Mouse (Mus musculus) left cerebral cortex, adult 18-20 months (tissue): ENCODE measurements around the gene Gtf3c6. TPM values are rescaled to one million over a fixed set of nuclear protein-coding genes. Genes with fewer than 3 reads are reported as not detected.

Experiments
- DNase-seq, 2 experiments: peaks; one replicate each; pipeline ENCODE4 v3.0.0; 2021 to 2022; ENCODE audit warnings: low spot score in 2 of 2, mixed read lengths in 1 of 2
- total RNA-seq, 2 experiments: library from RNA; stranded (reverse); gene quantifications; 2 replicates each; pipeline ENCODE4 v1.2.3; 2021

The Gtf3c6 gene
- total RNA-seq, 2 experiments from 2014 or later = 19.5 to 20.7 TPM

GRCm38 (mm10) chr10:40260305-40260704 lies 2.4 kb upstream of the Gtf3c6 start:
- DNase-seq = no peak

GRCm38 (mm10) chr10:40259542-40259941 lies 1.6 kb upstream of the Gtf3c6 start:
- no peak for DNase-seq

GRCm38 (mm10) chr10:40258976-40259375 lies 1.1 kb upstream of the Gtf3c6 start:
- peak; percentile 45 to 48 for DNase-seq

DNA sequence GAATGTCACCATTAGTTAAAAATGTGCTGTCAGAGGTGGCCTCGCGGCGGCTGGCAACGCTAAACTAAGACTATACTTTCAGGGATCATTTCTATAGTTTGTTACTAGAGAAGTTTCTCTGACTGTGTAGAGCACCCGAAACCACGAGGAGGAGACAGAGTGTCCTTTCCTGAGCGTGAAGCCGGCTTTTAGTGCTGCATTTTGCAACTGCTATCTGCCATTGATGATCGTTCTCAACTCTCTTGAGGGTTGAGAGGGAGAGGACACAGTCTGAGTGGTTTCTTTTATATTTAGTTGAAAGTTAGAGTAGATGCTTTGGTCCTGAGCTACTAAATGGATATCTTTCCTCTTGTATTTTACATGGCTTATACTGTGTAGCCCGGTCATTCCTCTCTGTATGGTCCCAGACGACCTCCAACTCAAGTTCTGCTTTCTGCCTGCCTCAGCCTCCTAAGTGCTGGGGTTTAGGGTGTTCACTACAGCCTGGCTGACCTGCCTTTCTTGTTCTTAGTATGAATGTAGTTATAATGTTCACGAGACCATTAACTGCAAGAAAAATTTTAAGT lies 576 bp upstream of the Gtf3c6 start:
- peak; percentile 36 to 42 for DNase-seq

DNA sequence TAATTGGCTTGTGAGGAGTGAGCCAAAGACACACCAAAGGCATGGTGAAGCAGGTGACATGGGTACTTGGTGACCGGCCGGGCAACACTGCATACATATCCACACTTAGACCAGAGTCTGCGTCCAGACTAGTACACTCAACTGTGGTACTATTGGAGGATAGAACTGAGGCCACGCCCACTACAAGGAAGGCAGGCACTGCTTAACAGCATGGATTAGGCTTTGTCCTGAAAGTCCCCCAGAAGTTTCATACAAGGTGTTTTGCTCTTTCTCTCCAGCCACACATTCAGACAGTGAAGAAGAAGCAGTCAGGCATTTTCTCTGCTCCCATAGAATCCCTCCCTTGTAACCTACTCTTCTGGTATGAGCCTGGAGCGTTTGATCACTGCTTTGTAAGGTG lies 1.2 kb downstream of the Gtf3c6 start:
- peak in 1 of 2 experiments; percentile 27 for DNase-seq

DNA sequence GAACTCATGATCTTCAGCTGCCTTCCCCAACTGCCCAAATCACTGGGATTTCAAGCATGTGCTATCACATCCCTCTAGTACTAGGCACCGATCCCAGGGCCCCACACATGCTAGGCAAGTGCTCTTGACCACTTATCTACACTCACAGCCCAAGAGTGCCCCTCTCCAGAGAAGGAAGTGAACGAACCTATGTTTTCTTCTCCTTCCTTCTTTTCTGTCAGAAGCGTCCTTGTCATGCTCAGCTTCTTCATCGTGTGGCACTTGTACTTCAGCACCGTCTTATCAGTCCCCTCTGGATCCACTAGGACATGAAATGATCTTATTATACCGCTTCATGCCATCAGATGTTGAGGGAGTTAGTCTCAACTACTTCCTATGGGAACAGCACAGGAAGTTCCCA lies 6.9 kb downstream of the Gtf3c6 start:
- DNase-seq = no peak

DNA sequence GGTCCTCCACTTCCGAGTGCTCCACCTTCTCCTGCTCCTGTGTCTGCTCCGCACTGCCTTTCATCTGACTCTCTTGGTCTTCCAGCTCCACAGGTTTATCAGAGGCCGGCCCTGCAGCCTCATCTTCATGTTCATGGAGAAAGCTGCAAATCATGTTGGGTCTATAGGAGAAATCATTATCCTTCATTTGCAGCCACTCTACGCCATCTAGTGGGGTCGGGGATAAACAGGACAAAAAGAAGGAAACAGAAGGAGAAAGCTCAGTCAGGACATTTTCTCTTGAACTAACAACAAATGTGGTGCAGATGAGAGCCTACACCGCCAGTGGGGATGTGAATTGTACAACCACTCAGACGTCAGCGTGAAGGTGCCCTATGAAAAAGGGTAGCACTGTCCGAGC lies 8.3 kb downstream of the Gtf3c6 start:
- no peak for DNase-seq

DNA sequence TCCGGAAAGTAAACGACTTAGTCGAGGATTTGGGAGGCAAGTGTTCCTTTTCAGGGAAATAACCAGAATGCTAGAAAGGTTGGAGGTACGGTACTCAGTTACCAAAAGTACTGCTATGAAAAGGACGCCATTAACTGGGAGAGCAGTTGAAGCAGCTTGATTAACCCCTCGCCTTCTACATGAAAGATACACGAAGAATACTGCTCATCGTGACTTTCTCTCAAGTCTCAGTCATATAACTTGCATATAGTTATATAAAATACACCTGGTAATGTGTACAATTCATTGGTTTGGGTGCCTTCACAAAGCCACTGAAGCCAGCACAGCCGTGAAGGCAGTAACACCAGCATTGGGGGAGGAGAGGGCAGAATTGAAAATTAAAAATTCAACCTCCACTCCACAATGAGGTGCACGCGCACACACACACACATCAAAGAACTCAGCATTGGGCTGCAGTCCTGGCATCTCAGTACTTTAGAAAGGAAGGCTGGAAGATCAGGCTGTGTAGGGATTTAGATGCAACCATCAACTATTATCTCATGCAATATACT lies 10.7 kb downstream of the Gtf3c6 start:
- peak in 1 of 2 experiments; percentile 12 for DNase-seq

DNA sequence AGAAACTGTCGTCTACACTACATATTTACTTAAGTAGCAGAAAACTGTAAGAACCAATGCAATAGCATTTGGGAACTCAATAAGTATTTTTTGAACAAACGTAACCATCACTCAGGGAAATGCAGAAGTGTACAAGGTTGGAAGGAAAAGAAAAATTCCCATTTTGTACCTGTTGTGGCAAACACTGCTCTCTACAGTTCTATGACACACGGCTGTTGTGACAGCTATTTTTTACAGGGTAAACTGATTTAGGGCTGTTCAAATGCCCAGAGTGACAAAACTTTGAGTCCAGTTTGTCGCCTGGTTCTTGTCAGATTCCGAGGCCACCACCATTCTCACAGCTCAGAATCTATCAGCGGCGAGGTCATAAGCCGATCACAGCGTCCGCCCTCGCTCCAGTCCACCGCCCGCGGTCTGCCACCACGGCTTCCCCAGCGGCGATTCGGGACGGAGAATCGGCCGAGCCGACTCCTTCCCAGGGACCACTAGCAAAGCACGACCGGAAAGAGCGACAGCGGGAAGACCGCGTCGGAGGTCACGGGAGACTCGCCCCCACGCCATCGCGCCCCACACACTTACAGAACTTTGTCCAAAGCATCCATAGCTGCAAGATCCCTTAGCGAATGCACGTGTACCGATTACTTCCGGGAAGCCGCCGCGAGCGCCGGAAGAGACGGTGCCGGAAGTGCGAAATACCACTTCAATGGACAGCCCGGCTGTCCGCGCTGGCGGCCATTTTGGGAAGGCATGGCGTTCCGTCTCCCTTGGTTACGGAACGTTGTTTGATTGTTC lies 11.3 kb downstream of the Gtf3c6 start, which contains the start of gene Rpf2:
Gene Rpf2 (minus strand): TSS at position 663 of the 792 bp plus-strand sequence.
- DNase-seq = peak; percentile 81 to 86

- DNase-seq = no peak
Observed at GRCm38 (mm10) chr10:40237826-40238225, 20.1 kb downstream of the Gtf3c6 start.

DNA sequence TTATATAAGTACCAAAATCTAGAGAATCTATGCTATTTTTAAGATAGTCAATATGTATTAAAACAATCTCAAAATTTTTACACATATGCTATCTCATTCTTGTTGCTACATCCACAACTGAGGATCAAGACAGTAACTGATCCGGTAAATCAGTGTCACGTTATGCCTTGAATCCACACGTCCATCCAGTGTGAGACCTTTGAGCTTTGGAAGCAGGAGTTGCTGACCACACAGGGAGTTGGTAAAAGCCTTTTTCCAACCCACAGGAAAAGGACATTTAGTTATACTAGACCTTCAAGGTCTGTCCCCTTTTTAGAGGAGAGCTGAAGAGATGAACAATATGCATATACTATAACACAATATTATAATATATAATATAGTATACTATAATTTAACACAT lies 24.7 kb downstream of the Gtf3c6 start:
- DNase-seq = no peak

- DNase-seq = no peak
Observed at GRCm38 (mm10) chr10:40232442-40232841, 25.5 kb downstream of the Gtf3c6 start.

DNA sequence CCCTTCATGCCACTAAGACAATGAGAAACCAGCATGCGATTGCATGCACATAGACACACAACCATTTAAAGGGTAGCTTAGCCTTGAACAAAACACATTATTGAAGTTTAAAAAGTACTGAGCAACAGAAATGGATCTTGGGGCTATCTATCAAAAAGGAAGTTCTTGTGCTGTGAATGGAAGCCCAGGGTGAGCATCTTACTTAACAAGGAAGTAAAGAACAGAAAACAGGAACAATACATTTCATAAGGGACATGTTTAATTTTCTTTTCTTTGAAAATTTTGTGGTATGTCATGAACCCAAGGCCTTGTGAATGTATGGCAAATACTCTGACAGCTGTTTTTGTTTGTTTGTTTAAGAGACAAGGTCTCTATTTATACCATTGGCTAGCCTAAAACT lies 28.2 kb downstream of the Gtf3c6 start:
- no peak for DNase-seq

- DNase-seq = no peak
Observed at GRCm38 (mm10) chr10:40227660-40228303, 30.1 kb downstream of the Gtf3c6 start.

DNA sequence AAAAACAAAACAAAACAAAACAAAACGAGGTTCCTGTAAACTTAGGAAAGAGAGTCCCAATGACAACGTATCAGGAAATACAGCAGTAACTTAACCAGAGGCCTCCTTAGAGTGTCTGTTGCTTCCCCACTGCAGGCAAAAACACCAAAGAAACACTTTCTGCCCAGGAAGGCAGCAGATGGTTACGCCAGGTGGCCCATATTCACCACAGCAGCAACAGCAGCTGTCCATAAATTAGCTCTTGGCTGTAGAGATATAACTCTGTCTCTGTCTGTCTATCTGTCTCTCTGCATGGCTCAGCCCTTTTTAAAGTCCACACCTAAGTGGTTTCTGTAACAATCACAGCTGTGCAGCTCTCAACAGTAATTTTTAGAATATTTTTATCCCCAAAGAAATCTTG lies 39.0 kb downstream of the Gtf3c6 start:
- no peak for DNase-seq

DNA sequence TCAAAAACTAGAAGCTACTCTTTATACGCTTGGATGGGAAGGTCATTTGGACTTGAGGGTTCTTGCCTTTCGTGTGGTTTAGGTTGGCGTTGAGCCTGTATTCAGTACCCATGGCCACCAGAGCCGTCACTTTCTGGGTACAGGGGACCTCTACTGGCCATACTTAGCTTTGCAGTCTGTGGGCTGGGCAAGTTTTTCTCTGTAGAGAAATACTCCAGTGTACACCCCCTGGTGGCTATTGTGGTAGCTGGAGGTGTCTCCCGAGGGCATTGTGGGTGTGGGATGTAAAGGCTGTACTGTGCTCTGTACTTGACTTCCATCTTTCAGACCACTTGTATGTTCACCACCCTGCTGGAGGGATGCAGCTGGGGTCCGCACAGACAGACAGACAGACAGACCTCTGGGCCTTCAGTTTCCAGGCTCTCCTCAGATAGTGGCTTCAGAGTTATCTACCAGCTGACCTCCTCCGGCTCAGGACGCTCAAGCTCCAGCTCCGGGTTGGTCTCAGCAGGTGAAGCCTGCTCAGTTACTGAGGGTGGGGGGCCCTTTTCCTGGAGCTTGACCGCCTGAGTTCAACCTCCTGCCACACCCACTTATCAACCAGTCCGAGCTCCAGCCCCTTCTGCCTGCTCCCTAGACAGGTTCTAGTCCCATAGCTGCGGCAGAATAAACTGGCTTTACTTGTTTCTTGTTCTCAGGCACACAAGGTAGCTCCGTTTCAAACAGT lies 45.3 kb downstream of the Gtf3c6 start:
- DNase-seq = peak; percentile 92 to 93

Other genes with a start within 250 kb of the Gtf3c6 start
- under 1 TPM; 0.33 to 0.59 TPM for gene Mfsd4b1, start 232.8 kb downstream of the Gtf3c6 start, total RNA-seq
- 1 to 10 TPM; 3.2 to 4.1 TPM for gene Slc16a10, start 115.8 kb downstream of the Gtf3c6 start, total RNA-seq
- gene Rpf2, start 11.1 kb downstream of the Gtf3c6 start, total RNA-seq = 10 to 100 TPM; 18.2 to 18.4 TPM
- gene Amd1, start 44.1 kb upstream of the Gtf3c6 start, total RNA-seq = 10 to 100 TPM; 88.6 to 92.4 TPM
- 10 to 100 TPM; 47.5 to 49.0 TPM for gene Cdk19, start 81.5 kb upstream of the Gtf3c6 start, total RNA-seq